Mouse (Mus musculus) frontal cortex, adult 2 months (tissue): Measurements from ENCODE around the gene Atp2b2. TPM values are rescaled to one million over a fixed set of nuclear protein-coding genes. Genes with fewer than 3 reads are reported as not detected.

Source experiments
- DNase-seq, 2 experiments: peaks; one replicate each; pipeline ENCODE4 v3.0.0; 2022; ENCODE audit warnings: low spot score in 1 of 2; ENCODE audit errors: extremely low spot score in 1 of 2
- polyA plus RNA-seq: library from polyadenylated mRNA; depleted of rRNA; stranded (reverse); fragments of >200 nt; gene quantifications from 2 replicates; pipeline ENCODE4 v1.2.3, GENCODE M21; 2012

Gene Atp2b2
- polyA plus RNA-seq, 1 experiment = 169 TPM

DNA sequence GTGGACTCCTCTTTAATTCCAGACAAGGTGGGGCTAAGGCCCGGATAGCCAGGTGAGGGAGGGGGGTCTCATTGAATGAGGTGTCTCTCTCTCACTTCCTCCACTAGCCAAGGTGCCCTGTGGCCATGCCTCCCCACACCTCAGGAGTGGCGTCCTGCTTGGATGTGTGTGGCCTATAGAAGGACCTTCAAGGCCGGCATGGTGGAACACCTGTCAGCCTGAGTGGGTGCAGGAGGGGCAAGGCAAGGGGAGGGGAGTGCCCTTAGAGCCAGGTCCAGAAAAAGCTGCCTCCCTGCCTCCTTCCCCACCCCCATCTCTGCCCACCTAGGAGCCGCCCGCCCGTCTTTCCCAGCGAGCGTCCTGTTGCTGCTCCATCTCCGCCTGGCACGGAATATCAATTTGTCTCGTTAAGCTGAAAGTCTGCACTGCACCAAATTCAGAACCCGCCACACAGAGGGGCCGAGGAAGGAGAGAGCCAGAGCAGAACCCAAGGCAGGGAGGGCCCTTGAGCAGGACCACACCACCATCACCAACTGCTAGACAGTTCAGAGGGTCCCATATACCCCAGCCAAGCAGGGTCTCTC is 150.2 kb downstream of the Atp2b2 start:
- DNase-seq = no peak

GRCm38 (mm10) chr6:113891225-113891967 is 151.0 kb downstream of the Atp2b2 start:
- DNase-seq = peak in 1 of 2 experiments; percentile 51

GRCm38 (mm10) chr6:113890858-113891213 is 151.6 kb downstream of the Atp2b2 start:
- no peak for DNase-seq

DNA sequence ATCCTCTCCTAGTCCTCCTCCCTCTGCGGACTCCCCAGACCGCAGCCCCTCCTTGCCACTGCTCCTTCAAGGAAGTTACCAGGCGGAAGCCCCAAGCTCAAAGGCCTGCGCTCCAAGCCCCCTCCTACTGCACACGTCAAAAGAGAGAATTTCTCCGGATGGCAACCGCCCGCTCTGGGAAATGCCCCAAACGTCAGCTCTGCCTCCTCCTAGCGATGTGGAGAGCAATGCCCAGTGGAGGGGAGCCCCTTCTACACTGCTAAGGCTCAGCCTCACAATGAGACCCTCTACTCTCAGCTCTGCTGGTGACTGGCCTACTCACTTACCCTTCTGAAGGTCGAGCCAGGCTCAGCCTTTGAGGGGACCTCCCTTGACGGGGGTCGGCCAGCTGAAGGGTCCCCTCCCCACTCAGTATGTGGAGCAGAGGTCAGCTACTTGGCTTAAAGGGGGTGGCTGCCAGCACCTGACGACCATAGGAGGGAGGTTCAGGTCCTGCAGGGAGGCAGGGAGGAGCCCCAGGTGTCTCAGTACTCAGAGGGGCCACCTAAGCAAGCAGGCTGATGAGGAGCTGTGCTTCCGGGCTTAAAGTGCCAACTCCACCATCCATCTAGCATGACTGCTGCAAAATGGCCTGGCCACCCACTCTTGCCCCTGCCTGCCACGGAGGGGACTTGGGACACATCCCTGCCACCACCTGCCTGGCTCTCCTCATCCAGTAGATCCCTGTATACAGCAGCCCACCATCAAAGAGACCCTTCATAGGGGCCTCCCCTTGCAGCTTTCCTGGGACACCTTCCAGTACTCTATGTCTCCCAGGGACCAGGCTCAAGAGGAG is 152.2 kb downstream of the Atp2b2 start:
- peak in 1 of 2 experiments; percentile 61 for DNase-seq

GRCm38 (mm10) chr6:113889180-113889579 is 153.2 kb downstream of the Atp2b2 start:
- DNase-seq = no peak

- DNase-seq = no peak
Observed at GRCm38 (mm10) chr6:113886886-113887285, 155.5 kb downstream of the Atp2b2 start.

- no peak for DNase-seq
Observed at GRCm38 (mm10) chr6:113884806-113885205, 157.6 kb downstream of the Atp2b2 start.

DNA sequence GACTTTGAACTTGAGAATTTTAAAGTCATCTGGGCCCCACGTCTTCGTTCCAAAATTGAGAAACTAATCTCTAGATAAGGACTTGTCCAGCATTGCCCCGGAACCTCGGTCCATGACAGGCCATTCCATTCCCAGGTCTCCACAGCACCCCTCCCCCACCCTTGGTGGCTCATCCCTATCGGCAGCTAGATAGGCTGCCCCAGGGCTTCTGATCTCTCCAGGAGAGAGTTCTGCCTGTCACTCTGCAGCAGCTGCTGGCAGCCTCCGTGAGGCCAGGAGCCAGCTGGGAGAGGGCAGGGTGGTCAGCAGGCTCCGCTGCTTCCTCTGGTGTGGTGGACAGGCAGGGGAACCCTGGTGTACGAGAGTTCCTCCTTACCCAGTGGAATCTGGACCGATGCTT is 159.2 kb downstream of the Atp2b2 start:
- no peak for DNase-seq

DNA sequence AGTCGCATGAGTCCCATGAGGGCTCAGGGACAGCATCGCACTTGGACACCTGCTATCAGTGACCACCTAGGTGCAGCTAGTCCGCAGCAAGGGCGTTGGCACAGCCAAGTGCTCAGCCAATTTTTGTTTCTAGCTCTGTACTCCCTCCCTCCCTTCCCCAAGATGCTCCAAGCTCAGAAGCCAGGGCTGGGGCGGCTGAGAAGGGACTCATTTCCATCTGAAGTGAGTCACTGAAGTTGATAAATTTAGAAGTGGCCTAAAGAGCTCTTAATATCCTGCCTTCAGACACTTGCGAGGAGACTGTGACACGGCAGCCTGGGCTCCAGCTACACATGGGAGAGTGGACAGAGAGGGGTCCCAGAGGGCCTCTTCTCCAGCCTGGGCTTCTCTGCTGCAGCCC is 160.0 kb downstream of the Atp2b2 start:
- DNase-seq = peak in 1 of 2 experiments; percentile 76

DNA sequence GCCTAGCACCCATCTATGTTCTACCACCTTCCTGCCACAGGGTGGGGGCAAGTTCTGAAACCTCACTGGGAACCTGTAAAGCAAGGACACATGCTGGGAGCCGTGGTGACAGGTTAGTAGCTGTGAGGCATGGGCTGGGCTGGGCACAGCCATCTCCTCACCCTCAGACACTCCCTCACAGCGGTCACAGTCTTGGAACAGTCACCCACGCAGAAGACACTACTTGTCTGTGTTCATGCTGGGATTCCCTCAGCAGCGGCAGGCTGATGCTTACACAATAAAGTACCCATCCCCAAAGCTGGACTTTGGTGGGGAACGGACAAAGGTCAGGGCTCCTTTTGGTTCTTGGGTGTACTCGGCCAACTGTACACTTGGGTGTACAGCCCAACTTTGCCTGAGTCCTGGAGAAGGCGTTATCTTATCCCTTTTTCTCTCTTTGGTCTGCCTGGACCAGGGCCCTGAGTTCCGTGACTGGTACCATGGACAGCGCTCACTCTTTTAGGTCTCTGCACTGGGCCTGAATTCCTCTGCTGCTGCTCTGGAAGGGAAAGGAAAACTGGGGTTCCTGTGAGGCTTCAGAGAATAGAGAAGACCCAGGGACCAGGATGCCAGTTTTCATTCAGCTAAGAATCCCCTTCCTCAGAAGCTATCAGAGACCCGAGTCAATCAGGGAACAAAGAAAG is 160.7 kb downstream of the Atp2b2 start:
- no peak for DNase-seq

DNA sequence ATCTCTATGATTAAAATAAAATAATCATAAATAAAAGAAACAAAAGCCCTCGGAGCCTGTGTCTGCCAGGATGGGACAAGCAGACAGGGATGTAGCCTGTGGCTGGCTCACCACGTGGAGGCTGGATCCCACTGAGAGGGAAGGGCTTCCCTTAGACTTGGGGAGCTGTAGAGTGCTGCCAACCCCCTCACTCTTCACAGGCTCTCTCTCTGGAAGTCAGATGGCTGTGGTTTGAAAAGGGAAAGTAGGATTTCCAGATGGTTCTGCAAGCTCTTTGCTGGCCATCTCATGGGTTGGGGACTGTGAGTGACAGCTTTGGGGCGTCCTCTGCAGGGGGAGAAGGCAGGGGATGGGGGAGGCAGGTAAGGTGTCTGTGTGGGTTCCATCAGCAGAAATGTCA is 163.0 kb downstream of the Atp2b2 start:
- DNase-seq = no peak

DNA sequence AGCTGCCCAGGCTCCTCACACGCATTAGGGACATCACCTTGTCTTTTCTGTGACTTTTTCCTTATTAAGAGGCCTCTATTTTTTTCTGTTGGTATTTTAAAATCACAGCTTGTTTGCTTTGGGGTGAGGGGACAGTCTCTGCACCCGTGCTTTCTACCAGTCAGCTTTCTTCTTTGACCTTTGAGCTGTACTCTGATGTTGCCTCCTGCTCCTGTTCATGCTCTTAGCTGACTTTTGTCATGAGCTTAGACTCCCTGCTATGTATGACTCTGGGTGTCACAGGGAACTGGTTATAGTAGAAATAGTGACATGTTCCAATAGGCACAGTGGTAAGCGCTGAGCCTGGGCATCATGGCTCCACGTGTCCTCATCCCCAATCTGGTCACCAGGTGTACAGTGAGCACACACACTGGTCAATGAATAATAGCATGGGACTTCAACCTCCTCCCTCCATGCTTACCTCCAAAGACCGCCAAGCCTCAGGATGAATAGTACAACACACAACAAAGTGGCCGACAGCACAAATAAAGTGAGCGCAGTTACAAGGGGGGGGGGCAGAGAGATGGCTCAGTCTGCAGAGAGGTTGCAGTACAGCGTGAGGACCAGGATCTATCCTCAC is 163.8 kb downstream of the Atp2b2 start:
- DNase-seq = no peak

DNA sequence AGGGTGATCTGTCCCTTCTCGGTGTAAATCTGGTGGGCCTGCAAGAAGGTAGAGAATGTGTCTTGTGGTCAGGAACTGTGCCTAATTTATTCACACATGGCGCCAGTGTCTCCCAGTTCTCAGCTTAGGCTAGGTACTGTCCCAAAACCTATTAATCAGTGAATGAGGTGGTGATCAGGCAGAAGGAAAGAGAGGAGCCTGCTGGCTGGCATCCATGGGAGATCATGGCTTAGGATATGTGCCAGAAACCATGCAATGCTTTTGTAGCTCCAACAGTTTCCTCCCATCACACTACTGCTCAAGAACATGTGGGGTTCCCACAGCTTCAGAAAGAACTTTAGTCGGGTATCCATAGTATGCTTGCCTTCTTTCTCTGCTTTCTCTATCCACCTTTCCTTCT is 165.8 kb downstream of the Atp2b2 start:
- no peak for DNase-seq

DNA sequence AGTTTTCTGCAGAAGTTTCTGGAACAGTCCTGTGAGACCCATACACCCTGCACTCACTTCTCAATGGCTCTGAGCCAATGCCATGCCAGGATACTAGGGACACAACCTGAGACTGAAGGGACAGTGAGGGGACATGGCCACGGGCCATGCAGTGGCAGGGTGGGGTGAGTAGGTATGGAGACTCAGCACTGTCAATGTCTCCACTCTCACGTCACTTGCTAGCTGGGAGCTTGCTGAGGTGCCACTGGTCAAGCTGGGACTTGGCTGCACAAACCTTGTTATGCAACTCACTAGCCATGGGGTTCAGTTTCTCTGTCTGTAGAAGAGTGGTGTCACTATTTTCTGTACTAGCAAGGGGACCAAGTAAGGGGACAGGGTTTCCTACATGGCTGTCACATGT is 167.2 kb downstream of the Atp2b2 start:
- no peak for DNase-seq

GRCm38 (mm10) chr6:113872654-113873053 is 169.8 kb downstream of the Atp2b2 start:
- no peak for DNase-seq

GRCm38 (mm10) chr6:113870775-113871174 is 171.6 kb downstream of the Atp2b2 start:
- no peak for DNase-seq

GRCm38 (mm10) chr6:113868552-113868951 is 173.9 kb downstream of the Atp2b2 start:
- no peak for DNase-seq

GRCm38 (mm10) chr6:113865699-113866098 is 176.7 kb downstream of the Atp2b2 start:
- no peak for DNase-seq

GRCm38 (mm10) chr6:113864812-113865211 is 177.6 kb downstream of the Atp2b2 start:
- DNase-seq = peak in 1 of 2 experiments; percentile 71

- no peak for DNase-seq
Observed at GRCm38 (mm10) chr6:113862955-113863354, 179.5 kb downstream of the Atp2b2 start.

GRCm38 (mm10) chr6:113861938-113862337 is 180.5 kb downstream of the Atp2b2 start:
- no peak for DNase-seq
